Mouse (Mus musculus): ENCODE measurements at regions not wholly inside any gene's neighbourhood (a gene's known extent, or its start where the extent isn't known, plus 50 kb on each side); places are given as distances from the start of the nearest gene placed in this dataset.
A peak's percentile ranks its signal among the peaks of the same experiment; 100 is the strongest.
"Not testable (repeated sequence)": the region's sequence is repeated elsewhere in the genome, so short reads cannot be mapped to it uniquely, and the experiment has no call there.

GRCm38 (mm10) chr6:37618990-37619389 is 89.0 kb downstream of the Akr1d1 start:
- DNase-seq (ENCODE audit: low read depth): no peak

- no peak for DNase-seq (ENCODE audit: low read depth)
Observed at GRCm38 (mm10) chr6:37621364-37622029, 91.5 kb downstream of the Akr1d1 start.

- DNase-seq (ENCODE audit: low read depth): no peak
Observed at GRCm38 (mm10) chr6:37622273-37622672, 92.3 kb downstream of the Akr1d1 start.

GRCm38 (mm10) chr6:37627206-37627605 is 97.2 kb downstream of the Akr1d1 start:
- peak; percentile 44 for DNase-seq (ENCODE audit: low read depth)

- no peak for DNase-seq (ENCODE audit: low read depth)
Observed at GRCm38 (mm10) chr6:37633948-37634347, 104.0 kb downstream of the Akr1d1 start.

- no peak for DNase-seq (ENCODE audit: low read depth)
Observed at GRCm38 (mm10) chr6:37642066-37642465, 112.1 kb downstream of the Akr1d1 start.

GRCm38 (mm10) chr6:37642701-37643121 is 112.7 kb downstream of the Akr1d1 start:
- DNase-seq (ENCODE audit: low read depth): no peak

- no peak for DNase-seq (ENCODE audit: low read depth)
Observed at GRCm38 (mm10) chr6:37643176-37643575, 113.2 kb downstream of the Akr1d1 start.

- no peak for DNase-seq (ENCODE audit: low read depth)
Observed at GRCm38 (mm10) chr6:37643718-37644117, 113.7 kb downstream of the Akr1d1 start.

GRCm38 (mm10) chr6:37645551-37645950 is 115.6 kb downstream of the Akr1d1 start:
- no peak for DNase-seq (ENCODE audit: low read depth)

GRCm38 (mm10) chr6:37657300-37657699 is 127.3 kb downstream of the Akr1d1 start:
- not testable (repeated sequence) for DNase-seq (ENCODE audit: low read depth)

GRCm38 (mm10) chr6:37658021-37658650 is 128.2 kb downstream of the Akr1d1 start:
- no peak for DNase-seq (ENCODE audit: low read depth)

GRCm38 (mm10) chr6:37662747-37663146 is 132.8 kb downstream of the Akr1d1 start:
- DNase-seq (ENCODE audit: low read depth): no peak

GRCm38 (mm10) chr6:37665576-37665975 is 135.6 kb downstream of the Akr1d1 start:
- DNase-seq (ENCODE audit: low read depth): no peak

GRCm38 (mm10) chr6:37669407-37669806 is 139.4 kb downstream of the Akr1d1 start:
- DNase-seq (ENCODE audit: low read depth): no peak

- DNase-seq (ENCODE audit: low read depth): no peak
Observed at GRCm38 (mm10) chr6:37670701-37671100, 140.7 kb downstream of the Akr1d1 start.

GRCm38 (mm10) chr6:37679871-37680270 is 149.9 kb downstream of the Akr1d1 start:
- no peak for DNase-seq (ENCODE audit: low read depth)

GRCm38 (mm10) chr6:37681331-37681730 is 151.4 kb downstream of the Akr1d1 start:
- not testable (repeated sequence) for DNase-seq (ENCODE audit: low read depth)

- DNase-seq (ENCODE audit: low read depth): no peak
Observed at GRCm38 (mm10) chr6:37686094-37686493, 156.1 kb downstream of the Akr1d1 start.

GRCm38 (mm10) chr6:37688866-37689617 is 159.1 kb downstream of the Akr1d1 start:
- no peak for DNase-seq (ENCODE audit: low read depth)

- no peak for DNase-seq (ENCODE audit: low read depth)
Observed at GRCm38 (mm10) chr6:37689696-37690095, 159.7 kb downstream of the Akr1d1 start.

- no peak for DNase-seq (ENCODE audit: low read depth)
Observed at GRCm38 (mm10) chr6:37691976-37692644, 162.1 kb downstream of the Akr1d1 start.
